Mouse (Mus musculus) activated CD4-positive, CD25-positive, alpha-beta regulatory T cell, adult 4 months (primary cell): ENCODE results near the gene Lrp5. TPM values are rescaled to one million over a fixed set of nuclear protein-coding genes. Genes with fewer than 3 reads are reported as not detected.

Experiments used
- ATAC-seq: one replicate; pipeline ENCODE4 v1.8.0; 2017
- polyA plus RNA-seq, 2 experiments: library from polyadenylated mRNA; unstranded; fragments of 100-300 nt; shearing (Covaris generic); gene quantifications; one replicate each; pipeline ENCODE4 v1.2.1; 2017

Gene Lrp5
- polyA plus RNA-seq, 2 experiments from 2014 or later: 0.09 TPM; not detected in 1

DNA sequence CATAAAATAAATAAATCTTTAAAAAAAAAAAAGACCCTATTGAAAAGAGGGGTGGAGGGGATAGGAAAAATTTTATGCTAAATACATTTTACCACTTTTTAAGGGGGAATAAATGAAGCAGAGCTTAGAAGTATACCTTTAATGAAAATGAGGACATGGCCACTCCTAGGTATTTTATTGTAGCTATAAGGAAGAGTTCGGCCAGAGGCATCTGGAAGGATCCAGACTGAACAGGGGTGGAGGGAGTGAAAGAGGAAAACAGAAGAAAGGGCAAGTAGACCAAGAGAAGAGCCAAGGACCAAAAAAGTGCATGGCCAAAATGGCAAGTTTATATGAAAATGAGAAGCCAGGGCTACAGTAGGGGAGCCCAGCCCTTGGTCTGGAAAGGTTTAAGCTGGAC, 136.3 kb downstream of the Lrp5 start:
- no peak for ATAC-seq

DNA sequence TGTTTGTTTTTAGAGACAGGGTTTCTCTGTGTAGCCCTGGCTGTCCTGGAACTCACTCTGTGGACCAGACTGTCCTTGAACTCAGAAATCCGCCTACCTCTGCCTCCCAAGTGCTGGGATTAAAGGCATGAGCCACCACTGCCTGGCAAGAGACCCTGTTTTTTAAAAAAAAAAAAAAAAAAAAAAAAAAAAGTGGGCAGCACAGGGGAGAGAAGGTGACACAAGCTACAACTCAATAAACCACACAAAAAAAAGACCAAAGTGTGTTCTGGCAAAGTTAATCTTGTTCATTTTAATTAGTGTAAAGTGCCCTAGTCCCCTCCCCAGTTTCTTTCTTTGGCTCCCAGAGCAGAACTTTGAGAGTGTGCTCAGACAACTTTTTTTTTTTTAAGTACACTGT, 137.1 kb downstream of the Lrp5 start:
- ATAC-seq: no peak

DNA sequence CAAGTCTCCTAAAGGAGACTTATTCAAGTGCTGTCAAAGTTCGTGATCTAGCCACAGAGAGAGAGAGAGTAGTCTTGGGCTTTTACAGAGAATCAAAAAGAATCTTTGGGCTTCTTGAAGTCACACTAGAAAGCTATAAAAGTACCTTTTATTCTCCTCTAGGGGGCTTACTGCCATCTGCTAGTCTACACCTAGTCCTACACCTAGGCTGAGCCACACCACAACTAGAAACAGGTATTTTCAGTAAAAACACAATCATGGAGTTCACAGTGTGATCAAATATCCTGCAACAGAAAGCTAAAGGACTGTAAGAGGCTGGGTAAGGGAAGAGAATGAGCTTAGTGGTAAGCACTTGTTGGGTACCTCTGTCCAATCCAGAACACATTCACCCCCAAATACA, 138.1 kb downstream of the Lrp5 start:
- no peak for ATAC-seq

DNA sequence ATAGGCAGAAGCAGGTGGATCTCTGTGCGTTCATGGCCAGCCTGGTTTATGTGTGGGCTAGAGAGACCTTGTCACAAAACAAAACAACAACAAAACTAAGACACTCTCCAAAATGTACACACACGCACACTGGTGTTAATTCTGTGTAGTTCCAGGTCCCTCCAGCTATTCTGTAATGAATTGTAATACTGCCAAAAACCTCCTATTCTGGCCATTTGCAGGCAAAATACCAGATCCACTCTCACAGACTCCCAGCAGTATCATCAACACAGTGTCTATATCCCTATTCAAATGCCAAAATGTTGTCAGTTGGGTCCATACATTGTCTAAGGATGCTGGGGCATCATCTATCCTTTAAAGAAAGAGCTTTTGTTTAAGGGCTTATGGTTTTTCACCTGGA, 141.4 kb downstream of the Lrp5 start:
- ATAC-seq: no peak

DNA sequence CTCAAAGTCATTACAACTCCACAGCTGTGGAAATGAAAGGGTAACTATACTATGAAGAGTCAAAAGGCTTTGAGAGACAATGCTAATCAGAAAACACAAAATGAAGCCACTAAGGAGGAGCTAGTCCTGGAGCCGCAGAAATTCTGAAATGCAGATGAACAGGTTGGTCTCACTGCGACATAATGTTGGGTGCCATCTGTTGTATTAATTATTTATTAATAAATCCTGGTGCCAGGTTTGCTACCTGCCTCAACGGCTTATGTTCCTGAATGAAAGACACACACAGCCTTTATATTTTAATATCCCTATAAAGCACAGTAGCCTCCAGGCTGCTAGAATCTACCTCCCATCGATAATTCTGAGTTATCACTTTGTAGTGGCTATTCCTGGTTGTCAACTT, 143.8 kb downstream of the Lrp5 start:
- no peak for ATAC-seq

DNA sequence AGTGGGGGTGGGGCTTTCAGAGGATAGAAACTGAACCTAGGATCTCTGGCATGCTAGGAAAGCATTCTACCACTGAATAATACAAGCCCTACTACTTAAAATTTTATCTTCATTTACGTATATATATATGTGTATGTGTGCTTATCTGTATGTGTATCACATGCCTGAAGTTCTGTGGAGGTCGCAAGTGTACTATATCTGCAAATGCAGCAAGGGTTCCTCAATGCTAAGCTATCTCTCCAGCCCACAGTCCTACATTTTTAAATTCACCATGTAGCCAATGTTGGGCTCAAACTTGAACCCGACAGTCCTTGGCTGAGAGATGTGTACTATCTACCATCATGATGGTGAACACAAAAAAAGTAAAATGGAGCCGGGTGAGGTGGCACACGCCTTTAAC, 145.4 kb downstream of the Lrp5 start:
- ATAC-seq: no peak

DNA sequence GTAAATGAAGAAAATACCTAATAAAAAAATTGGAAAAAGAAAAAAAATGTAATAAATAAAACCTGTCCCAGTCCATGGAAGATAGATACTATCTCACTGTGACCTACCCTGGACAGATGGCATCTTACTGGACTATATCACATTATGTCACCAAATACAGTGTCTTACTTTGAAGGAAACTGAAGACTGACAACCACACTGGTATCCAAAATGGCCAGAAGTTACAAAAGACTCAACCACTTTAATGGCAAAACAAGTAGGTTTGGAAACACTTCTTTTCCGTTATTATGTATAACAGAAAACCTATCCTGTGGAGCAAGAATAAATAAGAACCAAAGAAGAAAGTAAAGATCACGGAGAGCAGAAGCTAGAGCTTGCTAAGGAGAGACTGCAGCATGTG, 146.1 kb downstream of the Lrp5 start:
- ATAC-seq: no peak

DNA sequence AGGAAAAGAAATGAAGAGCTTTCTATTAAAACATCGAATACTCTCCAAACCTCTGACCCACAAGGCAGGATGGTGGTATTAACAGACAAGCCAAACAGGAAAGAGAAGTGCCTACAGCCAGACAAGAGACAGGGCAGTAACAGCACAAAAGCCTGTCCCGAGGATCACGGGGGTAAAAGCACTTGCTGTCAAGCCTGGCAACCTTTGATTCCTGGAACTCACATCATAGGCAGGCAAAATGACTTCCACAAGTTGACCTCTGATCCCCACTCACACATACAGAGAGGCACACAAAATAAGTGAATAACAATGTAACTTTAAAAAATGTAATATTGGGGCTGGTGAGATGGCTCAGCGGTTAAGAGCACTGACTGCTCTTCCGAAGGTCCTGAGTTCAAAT, 146.9 kb downstream of the Lrp5 start:
- ATAC-seq: no peak

DNA sequence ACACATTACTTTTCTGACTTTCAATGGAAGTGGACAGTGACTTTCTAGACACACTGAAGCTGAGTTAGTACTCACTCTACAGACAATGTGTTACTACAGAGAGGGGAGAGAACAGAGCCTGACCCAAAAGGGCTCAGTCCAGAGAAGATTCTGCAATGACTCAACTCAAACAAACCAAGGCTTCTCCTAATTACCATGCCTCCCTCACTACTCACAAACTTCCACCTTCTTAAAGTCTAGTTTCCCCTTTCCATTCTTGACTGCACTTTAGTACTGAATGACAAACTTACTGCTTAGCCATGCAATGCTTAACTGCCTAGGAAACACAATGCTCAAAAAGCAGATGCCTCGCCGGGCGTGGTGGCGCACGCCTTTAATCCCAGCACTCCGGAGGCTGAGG, 148.7 kb downstream of the Lrp5 start:
- no peak for ATAC-seq

DNA sequence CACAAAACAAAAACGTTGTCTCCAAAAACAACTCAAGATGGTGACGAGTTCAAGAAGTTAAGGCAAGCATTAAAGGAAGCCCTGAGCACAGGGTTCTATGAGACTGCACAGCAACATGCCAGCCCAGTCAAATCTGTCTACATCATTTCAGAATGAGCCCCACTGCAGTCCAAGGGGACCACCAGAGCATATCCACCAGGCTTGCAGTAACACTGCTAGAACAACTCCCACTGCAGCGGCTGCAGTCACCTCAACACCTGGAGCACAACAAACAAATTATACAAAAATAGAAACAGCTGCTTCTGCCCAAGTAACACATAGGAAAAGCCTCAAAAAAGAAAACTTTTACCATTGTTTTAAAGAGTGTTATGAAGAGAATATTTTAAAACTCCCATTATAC, 151.4 kb downstream of the Lrp5 start:
- ATAC-seq: no peak

Other genes starting within 250 kb of the Lrp5 start
- 10 to 100 TPM; 63.1 to 63.2 TPM for gene Ppp6r3, start 110.8 kb downstream of the Lrp5 start, polyA plus RNA-seq
- 1 to 10 TPM; 4.0 to 5.1 TPM for gene 1810055G02Rik, start 21.7 kb upstream of the Lrp5 start, polyA plus RNA-seq
- 10 to 100 TPM; 25.0 to 32.4 TPM for gene Kmt5b, start 80.9 kb upstream of the Lrp5 start, polyA plus RNA-seq
- 1 to 10 TPM; 3.0 to 3.2 TPM for gene Chka, start 165.2 kb upstream of the Lrp5 start, polyA plus RNA-seq
- 10 to 100 TPM; 36.2 to 70.0 TPM for gene Tcirg1, start 220.6 kb upstream of the Lrp5 start, polyA plus RNA-seq
- gene Ndufs8, start 226.2 kb upstream of the Lrp5 start, polyA plus RNA-seq: 100 to 1,000 TPM; 262 to 298 TPM
- under 1 TPM in 1 of 2 experiments, not detected in 1; 0.83 TPM for gene Aldh3b1, start 243.2 kb upstream of the Lrp5 start, polyA plus RNA-seq
- 10 to 100 TPM; 17.1 to 21.8 TPM for gene Unc93b1, start 248.6 kb upstream of the Lrp5 start, polyA plus RNA-seq